Mouse (Mus musculus) lung, postnatal 0 days (tissue): ENCODE data around the gene Dner.

Experiments used
- CTCF ChIP-seq: IDR thresholded peaks from 2 replicates; pipeline ENCODE4 v1.5.1; 2016; ENCODE audit warnings: antibody characterized with exemption, mild to moderate bottlenecking
- EP300 ChIP-seq: IDR thresholded peaks from 2 replicates; pipeline ENCODE4 v1.6.1; 2016; ENCODE audit warnings: antibody characterized with exemption, mild to moderate bottlenecking, control low read depth

DNA sequence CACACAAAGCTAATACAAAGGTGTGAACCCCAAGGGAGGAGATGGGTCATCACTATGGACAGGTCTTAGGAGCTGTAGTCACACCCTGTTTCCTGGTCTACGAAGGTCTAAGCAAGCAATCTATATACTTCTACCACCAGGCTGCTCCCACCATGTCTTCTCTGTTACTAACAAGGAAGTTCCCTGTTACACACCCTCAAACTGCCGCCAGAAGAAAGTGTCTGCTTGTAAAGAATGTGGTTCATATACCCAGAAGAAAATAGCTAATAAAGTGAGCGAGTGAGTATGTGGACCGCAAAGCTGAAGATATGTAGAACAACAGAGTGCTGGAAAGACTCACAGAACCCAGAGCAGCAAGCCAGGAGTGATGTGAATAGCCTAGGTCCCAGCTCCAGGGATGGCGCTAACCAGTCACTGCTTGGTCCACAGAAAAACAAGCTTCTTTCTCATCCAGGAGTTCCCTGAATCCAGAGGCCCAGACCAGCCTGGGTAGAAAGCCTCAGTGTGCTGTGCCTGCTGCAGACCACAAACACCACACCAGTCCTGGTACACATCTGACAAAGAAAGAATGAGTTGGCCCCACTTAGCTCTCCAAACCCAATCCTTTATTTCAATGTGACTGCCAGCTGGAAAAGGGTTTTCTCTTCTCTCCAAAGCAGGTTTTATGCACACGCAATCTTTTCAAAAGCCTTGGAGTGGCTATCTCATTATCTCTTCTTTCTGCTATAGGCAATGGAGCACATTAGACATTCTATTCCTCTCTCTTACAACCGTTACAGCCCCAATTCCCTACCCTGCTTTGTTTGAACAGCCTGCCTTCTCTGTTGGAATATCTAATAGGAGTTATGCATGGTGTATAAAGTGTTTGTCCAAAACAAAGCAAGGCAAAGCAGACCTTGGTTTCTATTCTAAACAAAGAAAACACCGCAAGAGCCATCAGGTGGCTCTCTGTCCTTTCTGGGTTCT lies 139.2 kb downstream of the Dner start:
- TF ChIP-seq CTCF, result no peak
- TF ChIP-seq EP300, result no peak
